Mouse (Mus musculus): ENCODE data around the gene Card9. TPM values are rescaled to one million over a fixed set of nuclear protein-coding genes. Genes with fewer than 3 reads are reported as not detected.
A peak's percentile ranks its signal among the peaks of the same experiment; 100 is the strongest.

Gene Card9
- 0.96 and 1.8 TPM in 2 replicates for polyA plus RNA-seq (2014; fragmentation: Nextera tagmentation; extraction: Ambion mirVana)

- Histone ChIP-seq H3K36me3 (ENCODE audit: control insufficient read depth, insufficient read depth, low read length) (no peaks in the 10 kb centered on the region; the same call in 1 of the 2 replicates), H3K4me3 (ENCODE audit: low read depth, low read length) (no peak within 1 kb of the TSS), H3K4me2 (ENCODE audit: low read depth, low read length, severe bottlenecking) (no peak within 1 kb of the TSS; the same call in 1 of the 2 replicates), H3K27me3 (ENCODE audit: control insufficient read depth, insufficient read depth, low read length) (no peaks in the 10 kb centered on the region), H3K27ac (ENCODE audit: low read depth, low read length) (no peak within 1 kb of the TSS), H3K9me3 (ENCODE audit: control insufficient read depth, low read length) (no peaks in the 10 kb centered on the region), H3K4me1 (replicated peaks; ENCODE audit: control insufficient read depth, insufficient read depth, low read length) (no peaks in the 10 kb centered on the region), H3K9ac (ENCODE audit: low read length) (no peak within 1 kb of the TSS)
- ATAC-seq (replicated peaks; ENCODE audit: low FRiP score) (no peak), DNase-seq (ENCODE audit: low spot score) (no peak)
- 53% methylated on average over 3 of the region's 3 CpGs for WGBS
These were observed at the start of gene Card9 for GRCm38 (mm10) chr2:26360772-26361171. Card9 (minus strand) TSS chr2:26360918.

GRCm38 (mm10) chr2:26410091-26410490 lies 49.4 kb upstream of the Card9 start:
- ATAC-seq (replicated peaks; ENCODE audit: low FRiP score) (no peak), DNase-seq (ENCODE audit: low spot score) (no peak)
- Histone ChIP-seq H3K4me1 (replicated peaks; ENCODE audit: control insufficient read depth, insufficient read depth, low read length) (peaks cover 10% of the 10 kb centered on the region), H3K4me2 (ENCODE audit: low read depth, low read length, severe bottlenecking) (no peak overlapping the region), H3K27ac (ENCODE audit: low read depth, low read length) (no peak overlapping the region), H3K9me3 (ENCODE audit: control insufficient read depth, low read length) (no peaks in the 10 kb centered on the region), H3K4me3 (ENCODE audit: low read depth, low read length) (no peak overlapping the region), H3K9ac (ENCODE audit: low read length) (no peak overlapping the region), H3K36me3 (ENCODE audit: control insufficient read depth, insufficient read depth, low read length) (no peaks in the 10 kb centered on the region; the same call in 1 of the 2 replicates), H3K27me3 (ENCODE audit: control insufficient read depth, insufficient read depth, low read length) (no peaks in the 10 kb centered on the region)
- WGBS, result 80% methylated on average over 5 of the region's 5 CpGs

GRCm38 (mm10) chr2:26409362-26409761 lies 48.6 kb upstream of the Card9 start:
- Histone ChIP-seq H3K4me1 (replicated peaks; ENCODE audit: control insufficient read depth, insufficient read depth, low read length) (peaks cover 10% of the 10 kb centered on the region), H3K9me3 (ENCODE audit: control insufficient read depth, low read length) (no peaks in the 10 kb centered on the region), H3K4me2 (ENCODE audit: low read depth, low read length, severe bottlenecking) (no peak overlapping the region), H3K27me3 (ENCODE audit: control insufficient read depth, insufficient read depth, low read length) (no peaks in the 10 kb centered on the region), H3K4me3 (ENCODE audit: low read depth, low read length) (no peak overlapping the region), H3K36me3 (ENCODE audit: control insufficient read depth, insufficient read depth, low read length) (no peaks in the 10 kb centered on the region), H3K27ac (ENCODE audit: low read depth, low read length) (no peak overlapping the region), H3K9ac (ENCODE audit: low read length) (no peak overlapping the region)
- WGBS, result 65% methylated on average over 3 of the region's 3 CpGs
- DNase-seq (ENCODE audit: low spot score) (no peak), ATAC-seq (replicated peaks; ENCODE audit: low FRiP score) (0 out of 2 replicates have a peak, but pooled peaks have one; percentile 16)

DNA sequence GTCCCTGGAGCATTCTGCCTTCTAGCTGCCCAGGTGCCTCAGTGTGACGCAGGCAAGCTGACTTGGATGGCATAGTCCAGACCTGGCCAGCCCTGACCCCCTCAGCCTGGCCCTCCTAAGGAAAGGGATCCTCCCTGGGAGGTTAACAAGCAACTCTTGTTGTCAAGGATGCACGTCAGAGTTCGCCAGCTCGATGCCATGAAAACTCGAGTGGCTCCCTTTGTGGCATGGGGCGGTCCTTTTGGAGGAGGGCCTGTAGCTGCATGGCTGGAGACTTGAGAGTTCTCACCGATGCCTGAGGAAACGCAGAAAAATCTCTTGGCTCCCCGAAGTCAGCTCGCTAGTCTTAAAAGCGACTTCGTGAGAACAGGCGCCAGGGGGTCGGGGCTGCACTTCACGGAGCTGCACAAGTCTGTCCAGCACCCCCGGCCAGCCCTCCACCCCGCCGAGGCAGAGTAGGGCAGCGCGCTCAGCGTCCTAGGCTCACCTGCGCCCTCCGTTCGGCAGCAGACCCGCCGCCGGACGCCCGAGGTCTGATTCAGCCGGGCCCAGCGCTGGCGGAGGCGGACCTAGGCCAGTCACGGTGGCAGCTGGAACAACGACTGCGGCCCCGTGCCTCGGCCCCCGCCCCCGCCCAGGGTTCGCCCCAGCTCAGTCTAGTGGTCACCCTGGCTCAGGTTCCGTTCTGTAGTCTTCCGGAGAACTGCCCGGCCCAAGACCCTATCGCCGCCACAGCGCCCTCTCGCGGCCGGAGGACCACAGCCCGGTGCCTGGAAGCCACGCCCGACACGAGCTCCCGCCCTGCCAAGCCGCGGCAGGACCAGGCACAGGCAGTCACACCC lies 48.0 kb upstream of the Card9 start, which contains the start of gene Inpp5e:
TSS of gene Inpp5e (minus strand) at position 689 of the 842 bp plus-strand sequence.
- ATAC-seq (replicated peaks; ENCODE audit: low FRiP score) (peak; percentile 96), DNase-seq (ENCODE audit: low spot score) (peak; percentile 99)
- H3K4me2 ChIP-seq (ENCODE audit: low read depth, low read length, severe bottlenecking), result peak within 1 kb of the TSS; percentile 77
- no peaks in the 10 kb centered on the region for H3K36me3 ChIP-seq (ENCODE audit: control insufficient read depth, insufficient read depth, low read length)
- H3K4me3 ChIP-seq (ENCODE audit: low read depth, low read length), result peak within 1 kb of the TSS; percentile 89
- no peaks in the 10 kb centered on the region for H3K27me3 ChIP-seq (ENCODE audit: control insufficient read depth, insufficient read depth, low read length)
- peak within 1 kb of the TSS; percentile 94 for H3K9ac ChIP-seq (ENCODE audit: low read length)
- 1% methylated on average over 57 of the region's 57 CpGs for WGBS
- peaks cover 10% of the 10 kb centered on the region for H3K4me1 ChIP-seq (replicated peaks; ENCODE audit: control insufficient read depth, insufficient read depth, low read length)
- H3K9me3 ChIP-seq (ENCODE audit: control insufficient read depth, low read length), result no peaks in the 10 kb centered on the region
- H3K27ac ChIP-seq (ENCODE audit: low read depth, low read length), result peak within 1 kb of the TSS; percentile 50; the same call in 1 of the 2 replicates

GRCm38 (mm10) chr2:26403306-26403705 lies 42.6 kb upstream of the Card9 start:
- Histone ChIP-seq H3K4me2 (ENCODE audit: low read depth, low read length, severe bottlenecking) (no peak overlapping the region), H3K36me3 (ENCODE audit: control insufficient read depth, insufficient read depth, low read length) (peaks cover 6% of the 10 kb centered on the region; the same call in 1 of the 2 replicates), H3K27me3 (ENCODE audit: control insufficient read depth, insufficient read depth, low read length) (no peaks in the 10 kb centered on the region), H3K4me1 (replicated peaks; ENCODE audit: control insufficient read depth, insufficient read depth, low read length) (peaks cover 9% of the 10 kb centered on the region), H3K4me3 (ENCODE audit: low read depth, low read length) (no peak overlapping the region), H3K27ac (ENCODE audit: low read depth, low read length) (no peak overlapping the region), H3K9me3 (ENCODE audit: control insufficient read depth, low read length) (no peaks in the 10 kb centered on the region), H3K9ac (ENCODE audit: low read length) (no peak overlapping the region)
- ATAC-seq (replicated peaks; ENCODE audit: low FRiP score) (no peak), DNase-seq (ENCODE audit: low spot score) (no peak)
- WGBS, result 77% methylated on average over 8 of the region's 8 CpGs

- 86% methylated on average over 1 of the region's 1 CpGs for WGBS
- Histone ChIP-seq H3K9me3 (ENCODE audit: control insufficient read depth, low read length) (no peaks in the 10 kb centered on the region), H3K36me3 (ENCODE audit: control insufficient read depth, insufficient read depth, low read length) (peaks cover 10% of the 10 kb centered on the region; the same call in 1 of the 2 replicates), H3K27me3 (ENCODE audit: control insufficient read depth, insufficient read depth, low read length) (no peaks in the 10 kb centered on the region), H3K4me2 (ENCODE audit: low read depth, low read length, severe bottlenecking) (no peak overlapping the region), H3K27ac (ENCODE audit: low read depth, low read length) (no peak overlapping the region), H3K4me1 (replicated peaks; ENCODE audit: control insufficient read depth, insufficient read depth, low read length) (no peaks in the 10 kb centered on the region; the same call in 1 of the 2 replicates), H3K9ac (ENCODE audit: low read length) (no peak overlapping the region), H3K4me3 (ENCODE audit: low read depth, low read length) (no peak overlapping the region)
- DNase-seq (ENCODE audit: low spot score) (no peak), ATAC-seq (replicated peaks; ENCODE audit: low FRiP score) (no peak)
These were observed 41.5 kb upstream of the Card9 start for GRCm38 (mm10) chr2:26402265-26402664.

GRCm38 (mm10) chr2:26401023-26401422 lies 40.3 kb upstream of the Card9 start:
- peaks cover 12% of the 10 kb centered on the region; the same call in 1 of the 2 replicates for H3K36me3 ChIP-seq (ENCODE audit: control insufficient read depth, insufficient read depth, low read length)
- ATAC-seq (replicated peaks; ENCODE audit: low FRiP score) (no peak), DNase-seq (ENCODE audit: low spot score) (no peak)
- no peak overlapping the region for H3K9ac ChIP-seq (ENCODE audit: low read length)
- WGBS, result 91% methylated on average over 4 of the region's 4 CpGs
- no peaks in the 10 kb centered on the region for H3K27me3 ChIP-seq (ENCODE audit: control insufficient read depth, insufficient read depth, low read length)
- no peaks in the 10 kb centered on the region for H3K4me1 ChIP-seq (replicated peaks; ENCODE audit: control insufficient read depth, insufficient read depth, low read length)
- H3K4me3 ChIP-seq (ENCODE audit: low read depth, low read length), result no peak overlapping the region
- no peaks in the 10 kb centered on the region for H3K9me3 ChIP-seq (ENCODE audit: control insufficient read depth, low read length)
- no peak overlapping the region for H3K4me2 ChIP-seq (ENCODE audit: low read depth, low read length, severe bottlenecking)
- H3K27ac ChIP-seq (ENCODE audit: low read depth, low read length), result no peak overlapping the region

DNA sequence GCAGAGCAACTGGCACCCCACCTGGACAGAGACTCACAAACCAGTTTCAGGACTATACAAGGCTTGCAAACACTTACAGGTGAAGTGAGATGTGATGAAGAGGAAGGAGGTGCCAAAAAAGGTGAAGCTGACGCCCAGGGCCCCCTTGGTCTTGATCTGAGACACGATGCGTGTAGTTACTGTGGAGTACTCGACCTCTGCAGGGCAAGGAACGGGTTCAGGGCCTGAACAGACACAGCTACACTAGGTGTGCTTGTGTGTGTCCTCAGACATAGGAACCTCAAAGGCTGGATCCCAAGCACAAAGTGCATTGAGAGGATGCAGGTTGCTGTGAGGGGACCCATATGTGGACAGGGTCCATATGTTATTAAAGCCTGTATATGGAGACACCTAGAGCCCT lies 39.6 kb upstream of the Card9 start:
- WGBS, result 87% methylated on average over 5 of the region's 5 CpGs
- Histone ChIP-seq H3K4me3 (ENCODE audit: low read depth, low read length) (no peak overlapping the region), H3K36me3 (ENCODE audit: control insufficient read depth, insufficient read depth, low read length) (peaks cover 19% of the 10 kb centered on the region), H3K4me2 (ENCODE audit: low read depth, low read length, severe bottlenecking) (no peak overlapping the region), H3K9me3 (ENCODE audit: control insufficient read depth, low read length) (no peaks in the 10 kb centered on the region), H3K27ac (ENCODE audit: low read depth, low read length) (no peak overlapping the region), H3K9ac (ENCODE audit: low read length) (no peak overlapping the region), H3K27me3 (ENCODE audit: control insufficient read depth, insufficient read depth, low read length) (no peaks in the 10 kb centered on the region), H3K4me1 (replicated peaks; ENCODE audit: control insufficient read depth, insufficient read depth, low read length) (no peaks in the 10 kb centered on the region)
- no peak for DNase-seq (ENCODE audit: low spot score)
- no peak for ATAC-seq (replicated peaks; ENCODE audit: low FRiP score)

Measured in forebrain, embryonic 11.5 days (tissue).